Mouse (Mus musculus) adrenal gland, adult 8-10 months (tissue): ENCODE results near the gene Slc20a1. TPM values are rescaled to one million over a fixed set of nuclear protein-coding genes. Genes with fewer than 3 reads are reported as not detected.

Source experiments
- DNase-seq: peaks from one replicate; pipeline ENCODE4 v3.0.0; 2022
- total RNA-seq, 4 experiments: library from RNA; stranded (reverse); gene quantifications; 2 replicates each; pipeline ENCODE4 v1.2.4; 2022

Slc20a1 gene
- total RNA-seq, 4 experiments from 2014 or later = 14.9 to 27.6 (median 22.8) TPM

GRCm38 (mm10) chr2:129253631-129253970, 55.0 kb downstream of the Slc20a1 start:
- no peak for DNase-seq

DNA sequence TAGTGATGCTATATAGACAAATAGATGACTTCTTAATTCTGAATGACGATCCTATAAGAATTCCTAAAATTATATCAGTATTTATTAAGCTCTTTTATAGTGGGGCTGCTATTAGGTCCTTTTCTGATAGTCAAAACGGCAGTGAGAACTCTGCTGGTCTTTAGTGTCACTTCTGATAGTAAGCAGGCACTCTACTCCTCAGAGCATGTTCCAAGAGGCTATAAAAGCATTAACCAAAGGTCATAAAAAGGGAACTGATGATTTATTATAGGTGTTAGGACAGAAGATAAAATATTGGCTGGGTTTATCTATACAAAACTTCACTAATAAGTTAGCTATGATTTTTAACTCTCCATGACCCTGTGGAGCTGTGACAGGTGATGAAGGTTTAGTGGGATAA, 55.5 kb downstream of the Slc20a1 start:
- no peak for DNase-seq

GRCm38 (mm10) chr2:129256006-129256405, 57.4 kb downstream of the Slc20a1 start:
- no peak for DNase-seq

GRCm38 (mm10) chr2:129258056-129258455, 59.5 kb downstream of the Slc20a1 start:
- DNase-seq = no peak

DNA sequence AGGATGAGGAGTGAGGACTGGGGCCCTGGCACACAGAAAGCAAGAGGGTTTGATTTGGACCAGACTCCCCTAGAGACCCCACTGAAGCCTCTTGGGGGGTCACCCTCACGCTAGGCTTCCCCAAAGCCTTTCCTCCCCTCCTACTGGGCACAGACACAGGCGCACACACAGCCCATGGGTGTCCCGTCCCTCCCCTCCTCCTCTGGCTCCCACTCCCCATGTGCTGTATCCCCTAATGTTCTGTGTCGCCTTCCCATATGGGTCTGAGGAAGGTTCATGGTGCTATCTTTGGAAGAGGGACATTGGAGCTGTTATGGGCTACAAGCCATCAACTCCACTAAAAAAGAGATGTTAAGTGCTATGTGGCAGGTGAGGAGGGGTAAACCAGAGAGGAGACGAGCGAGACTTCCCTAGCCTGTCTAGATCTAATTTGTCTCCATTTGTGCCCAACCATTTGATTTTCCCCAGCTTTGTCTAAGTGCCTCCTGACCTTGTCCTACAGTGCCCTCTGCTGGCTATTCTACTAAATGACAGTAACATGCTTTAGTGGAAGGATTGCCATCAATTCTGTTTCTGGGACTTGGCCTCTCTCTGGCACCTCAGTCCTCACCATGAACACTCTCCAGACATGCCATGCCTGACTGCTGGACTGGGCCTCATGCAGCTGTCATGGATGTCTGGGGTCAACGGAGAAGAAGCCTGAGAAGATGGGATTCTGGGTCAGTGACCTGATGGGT, 60.1 kb downstream of the Slc20a1 start:
- DNase-seq = peak; percentile 11

- no peak for DNase-seq
Observed at GRCm38 (mm10) chr2:129260646-129261045, 62.1 kb downstream of the Slc20a1 start.

Other genes starting within 250 kb of the Slc20a1 start
- 10 to 100 TPM in 1 of 4 experiments, 1 to 10 TPM in 3; 5.4 to 13.9 (median 9.0) TPM for gene Zc3h6, start 231.4 kb upstream of the Slc20a1 start, total RNA-seq
- 1 to 10 TPM; 3.9 to 6.2 (median 5.8) TPM for gene Gm10762, start 231.0 kb upstream of the Slc20a1 start, total RNA-seq
- gene Vinac1, start 150.6 kb upstream of the Slc20a1 start, total RNA-seq = under 1 TPM in 2 of 4 experiments, not detected in 2; 0.05 to 0.17 TPM
- gene Ttl, start 132.8 kb upstream of the Slc20a1 start, total RNA-seq = 10 to 100 TPM; 10.6 to 14.2 (median 12.1) TPM
- gene Polr1b, start 97.8 kb upstream of the Slc20a1 start, total RNA-seq = 10 to 100 TPM; 17.6 to 23.3 (median 20.6) TPM
- 10 to 100 TPM; 23.5 to 27.8 (median 24.9) TPM for gene Chchd5, start 69.1 kb upstream of the Slc20a1 start, total RNA-seq
- 1 to 10 TPM in 3 of 4 experiments, under 1 TPM in 1; 0.64 to 1.5 (median 1.3) TPM for gene Ckap2l, start 98.4 kb downstream of the Slc20a1 start, total RNA-seq
- gene Il1a, start 111.2 kb downstream of the Slc20a1 start, total RNA-seq = not detected
- gene Il1b, start 172.4 kb downstream of the Slc20a1 start, total RNA-seq = 1 to 10 TPM in 3 of 4 experiments, under 1 TPM in 1; 0.87 to 2.7 (median 1.8) TPM